Mouse (Mus musculus) layer of hippocampus, adult 8-10 months (tissue): ENCODE results near the gene Cst13. TPM values are rescaled to one million over a fixed set of nuclear protein-coding genes. Genes with fewer than 3 reads are reported as not detected.
"Not testable (repeated sequence)": the region's sequence is repeated elsewhere in the genome, so short reads cannot be mapped to it uniquely, and the experiment has no call there.

Experiments used
- DNase-seq, 2 experiments: peaks; one replicate each; pipeline ENCODE4 v3.0.0; 2022; ENCODE audit warnings: low spot score in 2 of 2
- total RNA-seq, 4 experiments: library from RNA; stranded (reverse); gene quantifications; 2 replicates each; pipeline ENCODE4 v1.2.4; 2022

The Cst13 gene
- not detected for total RNA-seq

DNA sequence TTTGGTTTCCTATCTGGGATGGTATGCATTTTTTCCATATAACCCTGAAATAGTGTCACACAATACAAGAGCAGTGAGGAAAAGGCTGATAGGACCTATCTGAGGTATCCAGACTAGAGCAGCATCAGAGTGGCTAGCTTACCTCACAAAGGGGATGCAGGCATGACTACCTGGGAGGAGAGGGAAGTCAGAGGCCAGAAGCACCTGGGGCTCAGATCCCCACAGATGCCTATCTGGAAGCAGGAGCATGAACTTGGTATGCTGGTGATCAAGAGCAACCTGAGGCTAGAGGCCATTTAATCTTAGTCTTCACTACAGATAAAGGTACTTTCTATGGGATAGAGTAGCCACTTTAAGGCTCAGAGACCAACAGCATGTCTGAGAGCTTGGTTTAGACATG, at the start of gene Cst13:
TSS of gene Cst13 (plus strand) at position 173 of the 400 bp plus-strand sequence.
- no peak for DNase-seq

DNA sequence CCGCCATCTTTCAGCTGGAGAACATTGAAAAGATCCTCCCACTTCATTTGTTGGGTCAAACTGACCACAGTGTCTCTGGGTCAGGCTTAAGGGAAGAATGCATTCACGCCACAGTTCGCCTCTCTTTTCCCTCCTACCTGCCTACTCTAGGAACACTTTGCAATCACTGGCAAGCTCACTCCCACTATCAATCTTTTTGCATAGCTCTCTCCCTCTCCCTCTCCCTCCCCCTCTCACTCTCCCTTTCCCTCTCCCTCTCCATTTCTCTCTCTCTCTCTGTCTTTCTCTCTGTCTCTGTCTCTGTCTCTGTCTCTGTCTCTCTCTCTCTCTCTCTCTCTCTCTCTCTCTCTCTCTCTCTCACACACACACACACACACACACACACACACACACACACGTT, 48.5 kb upstream of the Cst13 start, which contains the start of gene Cst11:
TSS of gene Cst11 (minus strand) at position 101 of the 400 bp plus-strand sequence.
- not testable (repeated sequence) for DNase-seq

DNA sequence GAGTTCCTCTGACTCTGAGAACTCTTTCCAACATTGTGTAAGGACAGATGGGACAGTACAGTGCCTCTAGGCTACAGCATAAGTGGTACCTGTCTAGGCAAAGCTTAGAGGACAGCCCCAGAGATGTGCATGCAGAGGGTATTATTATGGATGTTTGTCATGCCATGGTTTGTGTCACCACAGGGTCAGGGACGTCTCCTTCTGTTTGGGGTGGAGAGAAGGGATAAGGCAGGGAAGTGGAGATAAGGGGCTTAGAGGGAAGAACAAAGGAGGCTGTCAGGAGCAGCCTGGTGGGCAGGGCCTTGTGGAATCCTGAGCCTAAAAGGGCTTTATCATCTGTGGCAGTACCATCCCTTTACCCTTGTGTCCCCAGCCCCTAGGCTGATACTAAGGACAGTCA, 38.2 kb upstream of the Cst13 start, which contains the start of gene 8030411F24Rik:
TSS of gene 8030411F24Rik (plus strand) at position 301 of the 400 bp plus-strand sequence.
- DNase-seq: no peak

DNA sequence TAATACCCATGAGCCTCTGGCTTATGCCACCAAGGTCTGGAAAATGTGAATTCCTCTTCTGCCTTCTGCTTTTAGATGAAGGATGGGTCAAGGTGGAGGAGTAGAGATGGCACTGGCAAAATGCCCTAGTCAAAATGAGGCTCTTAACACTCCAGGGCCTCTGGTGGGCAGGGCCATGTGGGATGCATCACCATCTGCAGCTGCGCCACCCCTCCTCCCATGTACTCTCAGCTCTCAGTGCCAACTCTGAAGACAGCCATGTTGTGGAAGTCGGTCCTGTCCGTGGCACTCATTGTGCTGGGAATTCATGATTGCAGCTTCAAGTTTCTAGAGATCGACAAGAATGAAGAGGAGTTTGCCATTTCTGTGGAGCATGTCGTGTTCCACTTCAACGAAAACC, 30.7 kb upstream of the Cst13 start, which contains the start of gene Cst12:
TSS of gene Cst12 (plus strand) at position 220 of the 400 bp plus-strand sequence.
- peak in 1 of 2 experiments; percentile 8 for DNase-seq

DNA sequence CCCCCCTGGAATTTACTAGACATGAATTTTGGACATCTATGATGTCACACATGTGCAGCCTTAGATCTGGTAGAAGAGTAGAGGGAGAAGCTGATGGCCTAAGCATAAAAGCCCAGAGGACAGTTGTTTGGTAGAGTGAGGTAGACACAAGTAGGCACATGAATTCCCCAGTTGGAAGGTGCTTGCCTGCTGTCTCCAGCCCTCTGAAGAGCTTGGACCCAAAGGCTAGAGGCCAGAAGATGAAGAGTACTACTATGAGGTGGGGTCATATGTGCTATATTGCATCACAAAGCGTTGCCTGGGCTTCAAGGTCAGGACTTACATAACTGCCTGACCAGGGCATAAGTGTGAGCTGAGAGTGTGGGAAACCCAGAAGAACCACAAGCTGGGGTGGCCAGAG, 21.4 kb upstream of the Cst13 start, which contains the start of gene Cst8:
TSS of gene Cst8 (plus strand) at position 301 of the 400 bp plus-strand sequence.
- DNase-seq: no peak

DNA sequence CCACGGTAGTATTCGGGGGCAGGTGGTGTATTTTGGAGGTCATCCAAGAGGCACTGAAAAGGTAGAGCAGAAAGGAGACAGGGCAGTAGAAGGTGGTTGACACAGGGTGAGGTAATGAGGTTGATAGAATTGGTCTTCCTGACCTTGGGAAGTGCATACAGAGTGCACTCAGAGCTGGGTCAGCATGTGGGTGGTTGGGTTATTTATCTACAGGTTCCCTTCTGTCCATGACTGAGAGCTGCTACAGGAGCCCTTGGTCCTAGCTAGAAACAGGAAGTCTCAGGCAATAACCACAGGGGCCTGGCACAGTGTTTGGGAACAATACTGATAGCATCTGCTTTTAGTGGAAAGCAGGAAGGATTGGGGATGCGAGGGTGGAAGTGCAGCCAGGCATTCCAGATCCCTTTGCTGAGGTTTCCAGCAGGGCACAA, 18.4 kb upstream of the Cst13 start:
- peak in 1 of 2 experiments; percentile 3 for DNase-seq

DNA sequence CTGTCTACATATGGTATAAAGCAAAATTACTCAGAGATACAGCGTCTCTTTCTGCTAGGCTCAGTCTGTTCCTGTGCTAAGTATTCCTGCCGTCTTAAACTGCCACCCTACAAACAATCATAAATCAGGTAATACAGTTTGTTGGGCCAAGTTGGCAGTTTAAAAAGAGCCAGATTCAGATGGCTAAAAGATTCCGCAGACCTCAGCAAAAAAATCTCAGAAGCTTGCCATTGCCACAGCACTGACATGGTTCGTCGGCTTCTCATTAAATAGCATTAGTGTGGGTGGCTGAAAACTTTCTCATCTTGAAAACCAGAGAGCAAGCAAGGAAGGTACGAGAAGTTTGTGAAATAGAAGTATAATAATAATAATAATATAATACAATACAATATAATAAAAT, 13.2 kb upstream of the Cst13 start:
- DNase-seq: no peak

DNA sequence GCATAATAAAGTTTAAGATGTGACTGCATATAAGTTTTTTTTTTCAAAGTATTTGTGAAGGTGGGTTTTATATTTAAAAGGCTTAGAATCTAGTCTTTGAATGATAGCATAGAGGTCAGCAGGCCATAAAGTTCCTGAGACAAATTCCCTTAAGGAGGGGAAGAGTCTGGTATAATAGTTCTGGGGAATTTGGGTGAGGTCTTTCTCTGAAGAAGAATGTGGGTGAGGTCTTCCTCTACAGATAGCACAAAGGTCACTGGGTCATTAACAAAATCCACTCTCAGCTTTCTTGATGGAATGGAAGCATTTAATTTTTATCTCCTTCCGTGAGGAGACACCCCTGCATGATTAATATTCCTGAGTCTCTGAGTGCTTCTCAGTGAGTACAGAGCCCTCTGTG, 6.1 kb downstream of the Cst13 start:
- no peak for DNase-seq

DNA sequence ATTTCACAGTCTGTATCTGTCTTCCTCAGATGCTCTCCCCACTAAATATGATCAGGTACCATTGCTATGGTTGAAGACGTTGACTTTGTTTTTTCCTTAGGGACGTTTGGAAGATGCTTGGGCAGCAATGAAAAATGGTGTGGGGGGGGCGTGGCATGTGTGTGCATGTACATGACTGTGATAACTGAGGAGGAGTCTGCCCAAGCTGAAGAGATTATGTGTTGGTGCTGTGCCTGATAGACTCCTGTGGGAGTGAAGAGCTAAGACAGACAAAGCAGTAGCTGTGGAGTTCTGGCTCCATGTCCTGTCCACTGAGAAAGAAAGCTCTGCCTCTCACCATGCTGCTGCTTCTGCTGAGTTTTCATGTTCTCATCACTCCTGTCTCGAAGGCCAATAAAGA, 15.0 kb downstream of the Cst13 start, which contains the start of gene Cst9:
TSS of gene Cst9 (plus strand) at position 236 of the 400 bp plus-strand sequence.
- DNase-seq: no peak

DNA sequence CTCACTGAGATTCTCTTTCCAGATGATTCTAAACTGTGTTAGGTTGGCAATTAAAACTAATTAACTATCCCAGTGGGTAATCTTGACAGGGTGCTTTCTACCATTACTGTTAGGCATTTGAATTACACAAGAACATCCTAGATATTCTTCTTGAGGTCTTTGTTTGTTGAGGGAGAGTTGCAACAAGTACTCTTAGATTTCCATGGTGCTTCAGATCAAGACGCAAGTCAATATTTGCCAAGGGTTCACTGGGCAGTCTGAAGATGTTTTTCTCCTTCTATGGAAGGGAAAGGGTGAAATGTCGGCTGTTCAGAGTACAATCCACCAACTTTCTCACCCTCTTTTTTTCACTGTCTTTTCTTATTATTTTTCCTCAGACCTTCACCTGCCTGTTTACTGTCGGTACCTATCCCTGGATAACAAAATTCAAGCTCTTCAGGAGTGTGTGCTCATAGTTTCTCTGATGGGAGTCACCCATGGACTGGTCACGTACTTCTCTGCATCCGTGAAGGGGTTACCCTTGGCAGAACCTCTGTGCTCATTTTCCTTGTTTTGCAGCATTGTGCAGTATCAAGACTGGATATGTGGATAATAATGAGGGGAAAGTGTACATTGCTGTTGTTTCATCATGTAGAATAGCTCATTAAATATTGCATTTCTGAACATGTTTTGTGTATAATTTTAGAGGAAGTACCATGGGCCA, 18.3 kb downstream of the Cst13 start:
- no peak for DNase-seq

DNA sequence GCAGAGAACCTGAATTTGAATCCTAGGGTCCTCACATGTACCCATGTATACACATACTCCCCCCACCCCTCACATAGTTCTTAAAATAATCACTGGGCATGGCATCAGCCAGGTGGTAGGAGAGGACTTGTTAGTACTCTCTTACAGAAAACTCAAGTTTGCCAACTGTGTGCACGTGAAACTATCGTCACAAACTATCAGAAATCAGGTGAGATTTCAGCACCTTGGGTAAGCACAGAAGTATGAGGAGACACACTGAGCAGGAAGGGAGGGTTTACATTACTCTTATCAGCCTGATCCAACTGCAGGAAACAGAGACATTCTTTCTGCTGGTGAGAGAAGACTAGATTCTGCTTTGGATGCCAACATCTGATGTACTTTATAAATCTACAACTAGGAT, 19.3 kb downstream of the Cst13 start:
- DNase-seq: no peak

DNA sequence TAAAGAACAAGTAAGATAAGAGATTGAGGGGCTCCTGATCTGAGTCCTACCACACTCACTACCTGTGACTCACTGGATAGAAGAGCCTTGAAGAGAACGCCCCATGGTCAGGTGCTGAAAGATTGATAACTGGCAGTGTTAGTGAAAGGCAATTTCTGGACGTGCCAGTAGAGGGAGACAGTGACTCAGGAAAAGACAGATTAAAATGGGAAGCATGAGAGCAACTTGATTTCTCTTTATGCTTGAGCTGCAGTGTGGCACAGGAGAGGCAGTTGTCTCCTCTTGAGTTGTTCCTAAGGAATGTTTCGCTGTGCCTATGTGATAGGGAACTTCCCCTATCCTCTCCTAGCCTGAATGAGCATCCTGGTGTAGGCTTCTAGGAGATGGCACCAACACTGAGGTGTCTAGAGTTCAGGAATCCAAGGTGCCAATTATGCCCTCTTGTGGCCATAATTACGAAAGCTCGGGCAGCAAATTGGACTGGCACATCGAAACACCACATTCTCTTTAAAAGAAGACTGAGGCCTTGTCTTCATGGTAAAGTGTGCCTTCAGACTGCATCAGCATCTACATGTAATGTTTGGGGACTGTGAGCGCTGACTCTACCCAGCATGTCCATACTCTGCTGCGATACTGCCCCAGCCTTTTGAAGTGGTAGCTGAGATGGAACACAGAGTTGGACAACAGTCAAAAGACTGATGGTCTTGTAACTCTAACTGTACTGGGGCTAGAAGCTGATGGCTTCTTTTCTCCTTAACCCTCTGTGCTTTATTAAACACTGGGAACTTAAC, 31.4 kb downstream of the Cst13 start:
- DNase-seq: peak; percentile 79 to 90

DNA sequence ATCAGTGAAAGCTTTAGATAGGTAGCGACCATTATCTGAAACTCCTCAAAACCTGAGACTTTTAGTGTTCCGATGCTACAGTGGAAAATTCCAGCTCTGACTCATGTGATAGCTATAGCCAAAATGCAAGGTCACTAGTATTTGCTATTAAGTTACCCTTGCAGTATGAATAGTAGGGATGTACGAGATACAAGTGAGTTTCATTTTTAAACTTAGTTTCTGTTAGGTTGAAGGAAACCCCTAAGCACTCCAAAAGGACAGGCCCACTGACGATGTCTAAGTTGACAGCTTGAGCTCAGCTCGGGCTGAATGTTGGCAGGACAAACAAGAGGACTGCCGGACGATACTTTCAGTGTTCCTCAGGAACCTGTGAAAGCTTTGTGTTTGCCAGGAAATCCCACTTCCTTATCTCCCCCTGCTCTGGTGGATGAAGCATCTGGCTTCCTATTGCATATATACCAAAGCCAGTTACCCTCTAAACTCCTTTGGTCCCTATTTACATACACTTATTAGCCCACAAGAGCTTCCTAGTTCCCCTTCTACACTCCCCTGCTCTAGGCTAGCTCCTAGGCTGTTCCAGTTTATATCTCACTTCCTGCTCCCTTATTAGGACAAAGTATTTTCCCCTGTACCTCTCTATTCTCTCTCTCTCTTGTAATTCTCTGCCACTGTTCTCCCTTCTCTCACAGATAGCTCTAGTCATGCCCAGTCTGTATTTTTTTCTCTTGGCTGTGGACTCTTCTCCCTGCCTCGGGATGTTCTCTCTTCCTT, 36.9 kb downstream of the Cst13 start:
- no peak for DNase-seq

DNA sequence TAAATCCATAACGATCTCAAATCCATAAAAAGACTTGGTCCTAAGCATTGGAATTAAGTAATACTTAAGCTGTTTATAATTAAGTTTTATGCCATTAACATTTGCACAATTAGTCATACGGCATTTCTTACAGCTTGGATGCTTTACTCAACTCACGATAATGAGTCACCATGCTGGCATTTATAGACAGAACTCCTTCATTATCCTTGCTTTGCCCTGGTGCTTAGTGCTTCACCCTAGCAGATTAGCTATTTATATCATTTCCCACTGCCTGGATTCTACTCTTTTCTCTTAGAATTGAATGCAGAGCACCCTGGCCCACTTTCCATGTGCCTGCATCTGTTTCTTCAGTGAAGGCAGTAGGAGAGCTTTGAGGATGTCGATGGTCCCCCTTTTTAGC, 37.6 kb downstream of the Cst13 start:
- no peak for DNase-seq

DNA sequence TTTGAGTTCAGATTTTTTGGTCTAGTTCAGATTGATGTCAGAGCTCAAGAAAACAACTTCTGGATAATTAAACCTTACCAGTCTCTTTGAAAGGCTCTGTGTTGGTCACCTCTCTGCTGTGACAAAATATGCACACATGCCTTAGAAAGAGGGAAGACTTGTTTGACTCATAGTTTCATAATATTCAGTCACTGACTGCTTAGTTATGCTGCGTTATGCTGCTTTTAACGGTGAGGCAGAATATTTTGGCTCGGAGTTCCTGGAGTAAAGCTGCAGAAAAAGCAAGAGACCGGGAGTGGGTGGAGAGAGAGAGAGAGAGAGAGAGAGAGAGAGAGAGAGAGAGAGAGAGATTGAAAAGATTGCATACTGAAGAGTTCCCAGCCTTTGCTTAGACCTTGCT, 41.1 kb downstream of the Cst13 start:
- DNase-seq: no peak

DNA sequence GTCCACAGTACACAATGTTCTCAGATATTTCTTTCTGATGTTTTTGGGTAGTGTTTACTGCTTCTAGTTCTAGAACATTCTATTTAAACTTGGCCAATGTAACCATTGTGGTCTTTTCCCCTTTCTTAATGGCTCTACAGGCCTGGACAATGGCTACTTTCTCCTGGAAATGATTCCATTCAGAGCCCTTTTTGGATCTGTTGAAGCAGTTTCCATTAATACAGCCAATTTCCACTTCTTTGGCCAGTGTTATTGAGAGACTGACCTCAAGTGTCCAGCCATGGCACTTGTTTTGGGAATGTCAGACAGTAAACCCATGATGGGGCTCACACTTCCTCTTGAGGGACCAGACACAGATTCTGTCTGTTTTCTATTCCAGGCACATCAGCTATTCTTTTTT, 41.8 kb downstream of the Cst13 start:
- DNase-seq: peak in 1 of 2 experiments; percentile 43

DNA sequence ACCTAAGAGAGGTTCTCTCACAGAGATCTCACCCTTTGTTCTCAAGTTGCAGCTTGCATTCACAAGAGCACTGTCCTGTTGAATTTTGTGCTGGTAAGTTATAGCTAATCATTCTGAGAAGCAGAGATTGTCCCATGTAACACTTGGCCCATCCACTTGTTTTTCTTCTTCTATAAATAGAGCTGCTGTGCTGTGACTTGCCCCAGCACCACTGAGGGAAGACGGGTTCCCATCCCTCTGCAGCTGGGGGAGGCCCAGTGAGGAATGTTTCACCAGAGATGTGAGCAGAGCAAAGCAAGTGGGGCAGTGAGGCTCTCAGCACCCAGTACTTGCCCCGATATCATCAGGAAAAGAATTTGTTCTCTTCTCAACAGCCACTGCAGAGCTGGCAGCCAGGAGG, 45.1 kb downstream of the Cst13 start, which contains the start of gene 9230104L09Rik:
TSS of gene 9230104L09Rik (minus strand) at position 73 of the 400 bp plus-strand sequence.
- DNase-seq: no peak

DNA sequence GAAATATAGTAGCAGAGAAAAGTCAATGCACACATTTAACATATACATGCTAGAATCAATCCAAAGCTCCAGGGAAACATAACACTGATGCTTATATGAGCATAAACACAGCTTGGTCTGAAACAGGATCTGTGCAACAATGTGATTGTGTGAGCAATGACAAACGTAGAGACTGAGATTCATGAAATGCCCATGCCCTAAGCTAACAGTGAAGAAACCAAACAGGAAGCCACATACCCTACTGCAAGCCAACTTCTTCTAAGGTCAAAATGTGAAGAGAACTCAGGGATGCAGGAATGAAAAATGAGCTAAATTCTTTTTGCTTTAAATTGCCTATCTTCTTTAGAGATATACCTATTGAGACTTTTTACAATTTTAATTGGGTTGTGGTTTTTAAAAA, 49.1 kb downstream of the Cst13 start:
- no peak for DNase-seq

DNA sequence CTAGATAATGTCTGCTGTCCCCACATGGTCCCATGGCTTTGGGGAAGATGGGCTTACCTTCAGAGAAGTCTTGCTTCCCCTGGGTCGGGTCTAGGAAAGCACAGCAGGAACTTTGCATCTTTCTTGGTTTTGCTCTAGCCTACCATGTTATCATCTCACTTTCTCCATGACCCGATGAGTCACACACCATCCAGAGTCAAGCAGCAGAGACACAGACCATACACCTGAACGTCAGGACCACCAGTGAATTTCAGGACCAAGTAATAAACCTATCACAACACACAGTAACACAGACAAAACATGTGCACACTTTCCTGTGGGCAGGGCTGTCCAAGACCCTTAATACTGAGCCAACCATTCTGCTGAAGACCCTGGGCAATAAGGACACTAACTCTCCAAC, 50.6 kb downstream of the Cst13 start:
- no peak for DNase-seq

DNA sequence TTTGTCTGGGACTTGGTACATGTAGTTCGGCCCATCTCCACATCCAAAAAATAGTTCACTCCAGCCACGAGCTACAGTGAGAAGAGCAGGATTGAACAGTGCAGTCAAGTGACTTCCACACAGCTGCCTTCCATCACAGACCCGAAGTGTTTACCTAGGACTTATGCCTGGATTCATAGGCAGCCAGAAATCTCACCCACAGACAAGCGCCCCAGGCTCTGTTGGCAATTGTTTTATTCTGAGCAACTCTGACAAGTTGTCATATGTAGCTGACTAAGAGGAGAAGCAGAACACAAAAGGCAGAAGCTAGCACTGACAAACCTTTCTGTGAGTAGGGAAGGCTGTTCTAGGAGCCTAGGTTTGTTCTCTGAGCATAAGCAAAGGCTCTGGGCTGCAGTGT, 53.0 kb downstream of the Cst13 start:
- no peak for DNase-seq

DNA sequence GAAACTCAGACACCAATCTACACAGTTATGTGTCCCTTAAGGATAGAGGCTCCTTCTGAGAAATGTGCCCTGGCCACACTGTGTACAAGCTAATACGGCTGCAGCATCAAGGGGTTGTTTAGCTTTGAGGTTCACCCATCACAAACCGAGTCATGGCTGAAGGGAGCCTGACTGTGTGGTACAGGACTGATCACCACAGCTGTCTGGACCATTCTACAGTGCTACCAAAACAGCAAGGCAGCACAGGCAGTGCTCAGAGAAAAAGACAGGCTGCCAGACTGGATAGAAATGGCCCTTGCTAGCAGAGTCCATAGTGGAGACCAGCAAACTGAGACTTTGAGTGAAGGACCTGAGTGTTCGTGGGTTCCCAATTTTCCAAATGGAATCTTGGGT, 54.3 kb downstream of the Cst13 start:
- no peak for DNase-seq
